Mouse (Mus musculus): Measurements from ENCODE around the gene Tsku. TPM values are rescaled to one million over a fixed set of nuclear protein-coding genes. Genes with fewer than 3 reads are reported as not detected.

The Tsku gene
- polyA plus RNA-seq, 1 experiment = 1.7 TPM

GRCm38 (mm10) chr7:98322415-98322814, 38.7 kb downstream of the Tsku start:
- no peak for DNase-seq
- no peak for TF ChIP-seq POLR2A (IDR thresholded peaks at IDR 0.05; ENCODE audit: borderline replicate concordance, insufficient read depth, low read length)
- TF ChIP-seq CTCF (IDR thresholded peaks at IDR 0.05; ENCODE audit: borderline replicate concordance, insufficient read depth, low read depth, low read length) = no peak
- Histone ChIP-seq H3K27ac (ENCODE audit: insufficient read depth, low read length) (no peak overlapping the region), H3K4me1 (ENCODE audit: control insufficient read depth, insufficient read depth, low read length) (peaks cover 6% of the 10 kb centered on the region), H3K4me3 (replicated peaks; ENCODE audit: insufficient read depth, low read depth, low read length) (no peak overlapping the region), H3K27me3 (ENCODE audit: control insufficient read depth, insufficient read depth, low read length) (no peaks in the 10 kb centered on the region)
- 91% methylated on average over 3 of the region's 3 CpGs for WGBS

- H3K27ac ChIP-seq (ENCODE audit: insufficient read depth, low read length) = no peak within 1 kb of the TSS
- H3K27me3 ChIP-seq (ENCODE audit: control insufficient read depth, insufficient read depth, low read length) = no peaks in the 10 kb centered on the region
- 99% methylated on average over 2 of the region's 2 CpGs for WGBS
- no peak within 1 kb of the TSS for H3K4me3 ChIP-seq (replicated peaks; ENCODE audit: insufficient read depth, low read depth, low read length)
- H3K4me1 ChIP-seq (ENCODE audit: control insufficient read depth, insufficient read depth, low read length) = peaks cover 6% of the 10 kb centered on the region
- DNase-seq = no peak
- TF ChIP-seq POLR2A (IDR thresholded peaks at IDR 0.05; ENCODE audit: borderline replicate concordance, insufficient read depth, low read length) (no peak), CTCF (IDR thresholded peaks at IDR 0.05; ENCODE audit: borderline replicate concordance, insufficient read depth, low read depth, low read length) (no peak)
These were observed 40.0 kb downstream of the Tsku start, which contains the start of gene Acer3 for GRCm38 (mm10) chr7:98321083-98321482. Gene Acer3 (minus strand): TSS chr7:98321208.

- Histone ChIP-seq H3K27ac (ENCODE audit: insufficient read depth, low read length) (no peak overlapping the region), H3K4me3 (replicated peaks; ENCODE audit: insufficient read depth, low read depth, low read length) (no peak overlapping the region), H3K4me1 (ENCODE audit: control insufficient read depth, insufficient read depth, low read length) (peaks cover 6% of the 10 kb centered on the region), H3K27me3 (ENCODE audit: control insufficient read depth, insufficient read depth, low read length) (no peaks in the 10 kb centered on the region)
- no peak for TF ChIP-seq POLR2A (IDR thresholded peaks at IDR 0.05; ENCODE audit: borderline replicate concordance, insufficient read depth, low read length)
- TF ChIP-seq CTCF (IDR thresholded peaks at IDR 0.05; ENCODE audit: borderline replicate concordance, insufficient read depth, low read depth, low read length) = no peak
- DNase-seq = no peak
- 76% methylated on average over 7 of the region's 7 CpGs for WGBS
These were observed 41.0 kb downstream of the Tsku start for GRCm38 (mm10) chr7:98320006-98320556.

- Histone ChIP-seq H3K4me3 (replicated peaks; ENCODE audit: insufficient read depth, low read depth, low read length) (no peak overlapping the region), H3K27ac (ENCODE audit: insufficient read depth, low read length) (no peak overlapping the region), H3K4me1 (ENCODE audit: control insufficient read depth, insufficient read depth, low read length) (no peaks in the 10 kb centered on the region), H3K27me3 (ENCODE audit: control insufficient read depth, insufficient read depth, low read length) (no peaks in the 10 kb centered on the region)
- no peak for TF ChIP-seq CTCF (IDR thresholded peaks at IDR 0.05; ENCODE audit: borderline replicate concordance, insufficient read depth, low read depth, low read length)
- TF ChIP-seq POLR2A (IDR thresholded peaks at IDR 0.05; ENCODE audit: borderline replicate concordance, insufficient read depth, low read length) = no peak
- no peak for DNase-seq
- WGBS = 21% methylated on average over 2 of the region's 2 CpGs
These were observed 44.6 kb downstream of the Tsku start for GRCm38 (mm10) chr7:98316568-98316967.

- TF ChIP-seq POLR2A (IDR thresholded peaks at IDR 0.05; ENCODE audit: borderline replicate concordance, insufficient read depth, low read length) = no peak
- no peak for TF ChIP-seq CTCF (IDR thresholded peaks at IDR 0.05; ENCODE audit: borderline replicate concordance, insufficient read depth, low read depth, low read length)
- 88% methylated on average over 2 of the region's 2 CpGs for WGBS
- Histone ChIP-seq H3K27ac (ENCODE audit: insufficient read depth, low read length) (no peak overlapping the region), H3K4me1 (ENCODE audit: control insufficient read depth, insufficient read depth, low read length) (no peaks in the 10 kb centered on the region), H3K4me3 (replicated peaks; ENCODE audit: insufficient read depth, low read depth, low read length) (no peak overlapping the region), H3K27me3 (ENCODE audit: control insufficient read depth, insufficient read depth, low read length) (no peaks in the 10 kb centered on the region)
- DNase-seq = no peak
These were observed 46.0 kb downstream of the Tsku start for GRCm38 (mm10) chr7:98315087-98315486.

- H3K4me1 ChIP-seq (ENCODE audit: control insufficient read depth, insufficient read depth, low read length) = no peaks in the 10 kb centered on the region
- DNase-seq = no peak
- TF ChIP-seq CTCF (IDR thresholded peaks at IDR 0.05; ENCODE audit: borderline replicate concordance, insufficient read depth, low read depth, low read length) = no peak
- no peak for TF ChIP-seq POLR2A (IDR thresholded peaks at IDR 0.05; ENCODE audit: borderline replicate concordance, insufficient read depth, low read length)
- 63% methylated on average over 4 of the region's 4 CpGs for WGBS
- no peak overlapping the region for H3K27ac ChIP-seq (ENCODE audit: insufficient read depth, low read length)
- no peaks in the 10 kb centered on the region for H3K27me3 ChIP-seq (ENCODE audit: control insufficient read depth, insufficient read depth, low read length)
- H3K4me3 ChIP-seq (replicated peaks; ENCODE audit: insufficient read depth, low read depth, low read length) = no peak overlapping the region
These were observed 48.8 kb downstream of the Tsku start for GRCm38 (mm10) chr7:98312185-98312920.

DNA sequence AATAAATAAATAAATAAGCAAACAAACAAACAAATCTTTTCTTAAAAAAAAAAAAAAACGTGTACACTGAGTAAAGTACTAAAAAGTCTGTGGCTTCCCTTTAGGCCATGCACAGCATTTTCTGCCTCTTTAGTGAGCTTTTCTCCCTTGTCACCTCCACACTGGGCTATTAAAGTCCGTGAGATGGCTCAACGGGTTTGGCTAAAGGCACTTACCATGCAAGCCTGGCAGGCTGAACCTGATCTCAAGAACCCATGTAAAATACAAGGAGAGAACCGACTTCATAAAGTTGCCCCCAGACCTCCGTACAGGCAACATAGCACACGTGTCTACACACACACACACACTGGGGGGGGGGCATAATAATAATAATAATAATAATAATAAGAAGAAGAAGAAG, 50.9 kb downstream of the Tsku start:
- Histone ChIP-seq H3K4me3 (replicated peaks; ENCODE audit: insufficient read depth, low read depth, low read length) (no peak overlapping the region), H3K27ac (ENCODE audit: insufficient read depth, low read length) (no peak overlapping the region), H3K4me1 (ENCODE audit: control insufficient read depth, insufficient read depth, low read length) (no peaks in the 10 kb centered on the region), H3K27me3 (ENCODE audit: control insufficient read depth, insufficient read depth, low read length) (no peaks in the 10 kb centered on the region)
- TF ChIP-seq POLR2A (IDR thresholded peaks at IDR 0.05; ENCODE audit: borderline replicate concordance, insufficient read depth, low read length) = no peak
- TF ChIP-seq CTCF (IDR thresholded peaks at IDR 0.05; ENCODE audit: borderline replicate concordance, insufficient read depth, low read depth, low read length) = no peak
- no peak for DNase-seq
- WGBS = 71% methylated on average over 6 of the region's 6 CpGs
